8 mouse cellular contexts compared by ENCODE assay signal in genomic region chr4:124693135-124693894, GRCm38 (mm10). TPM values are rescaled to one million over a fixed set of nuclear protein-coding genes. Genes with fewer than 3 reads are reported as not detected.
DNase-seq lines count a peak whose midpoint lies in the region; ATAC-seq and TF ChIP-seq lines count a peak whose summit lies in the region.

Utp11 (minus strand) TSS chr4:124693600.

- peak within 1 kb of the TSS; percentile 99 for H3K27ac ChIP-seq in gastrocnemius, adult 2 months
- peak within 1 kb of the TSS; percentile 69; the same call in 1 of the 2 replicates for H3K27ac ChIP-seq in hindbrain, postnatal 0 days
- peak within 1 kb of the TSS; percentile 79 for H3K27ac ChIP-seq in left cerebral cortex, adult 2 months
- H3K27ac ChIP-seq in macrophage = peak within 1 kb of the TSS; percentile 59

- 0 out of 2 replicates have a peak, but pooled peaks cover 5% of the 10 kb centered on the region for H3K4me1 ChIP-seq in hindbrain, postnatal 0 days (ENCODE audit: insufficient read depth, low read length)

- H3K36me3 ChIP-seq in hindbrain, postnatal 0 days (ENCODE audit: insufficient read depth, low read length) = no peaks in the 10 kb centered on the region
- H3K36me3 ChIP-seq in macrophage (ENCODE audit: inconsistent target) = no peaks in the 10 kb centered on the region

- no peaks in the 10 kb centered on the region for H3K27me3 ChIP-seq in hindbrain, postnatal 0 days (ENCODE audit: insufficient read depth, low read length)

- H3K4me2 ChIP-seq in hindbrain, postnatal 0 days (ENCODE audit: low read depth, low read length) = peak within 1 kb of the TSS; percentile 86

- H3K9me3 ChIP-seq in hindbrain, postnatal 0 days (ENCODE audit: low read length) = no peaks in the 10 kb centered on the region

- ATAC-seq in common myeloid progenitor, adult 5-6 weeks (replicated peaks; ENCODE audit: low read depth, poor library complexity, severe bottlenecking) = peak; percentile 91
- peak; percentile 98 for ATAC-seq in hindbrain, postnatal 0 days

- peak; percentile 90 to 96 for DNase-seq in adrenal gland, adult (ENCODE audit: inconsistent age in 2 of 2, low spot score in 1 of 2)
- peak; percentile 92 for DNase-seq in gastrocnemius, adult 2 months
- peak; percentile 95 for DNase-seq in hindbrain, postnatal 0 days (ENCODE audit: low spot score)
- peak; percentile 79 to 84 for DNase-seq in left cerebral cortex, adult 2 months (ENCODE audit: extremely low spot score in 1 of 2, low spot score in 2 of 2)
- peak; percentile 88 to 89 for DNase-seq in right cerebral cortex, adult 2 months (ENCODE audit: low spot score in 2 of 2)
- peak; percentile 76 for DNase-seq in urinary bladder, postnatal 25 days (ENCODE audit: low spot score)

- intact Hi-C loops in gastrocnemius, adult 2 months (cut with DNase I) = no loop called here
- intact Hi-C loops in left cerebral cortex, adult 2 months (cut with DNase I) = no loop called here

- peak within 1 kb of the TSS; percentile 97 for H3K4me3 ChIP-seq in gastrocnemius, adult 2 months
- peak within 1 kb of the TSS; percentile 79 for H3K4me3 ChIP-seq in hindbrain, postnatal 0 days (ENCODE audit: low read length)
- peak within 1 kb of the TSS; percentile 88 for H3K4me3 ChIP-seq in left cerebral cortex, adult 2 months
- H3K4me3 ChIP-seq in macrophage (ENCODE audit: inconsistent target) = peak within 1 kb of the TSS; percentile 76

- peaks cover 67% of the 10 kb centered on the region for H3K79me2 ChIP-seq in macrophage (ENCODE audit: inconsistent target)

- no peak for TF ChIP-seq CTCF in gastrocnemius, adult 2 months (IDR thresholded peaks at IDR 0.05)
- no peak for TF ChIP-seq CTCF in hindbrain, postnatal 0 days (IDR thresholded peaks at IDR 0.05; ENCODE audit: low read depth)
- no peak for TF ChIP-seq CTCF in left cerebral cortex, adult 2 months (IDR thresholded peaks at IDR 0.05)

- WGBS in hindbrain, postnatal 0 days = under 1% methylated on average over 43 of the region's 43 CpGs
- WGBS in macrophage (ENCODE audit: missing documents) = under 1% methylated on average over 41 of the region's 43 CpGs

- H3K9ac ChIP-seq in hindbrain, postnatal 0 days (replicated peaks; ENCODE audit: low read length) = peak within 1 kb of the TSS; percentile 81

RNA-seq across cellular contexts. Expression of gene Utp11, which starts in this region (rescaled TPM):
- 86.8 and 98.8 TPM in 2 replicates for total RNA-seq in common myeloid progenitor, adult 5-6 weeks (2017)
- 10 to 100 TPM; 17.5 to 21.5 TPM for total RNA-seq in gastrocnemius, adult 2 months (2021)
- total RNA-seq in hindbrain, postnatal 0 days (2014; rRNA removed) = 4.0 and 9.0 TPM in 2 replicates
- polyA plus RNA-seq in hindbrain, postnatal 0 days (2015; fragmentation: Nextera tagmentation; extraction: Ambion mirVana) = 31.2 and 39.0 TPM in 2 replicates
- total RNA-seq in left cerebral cortex, adult 2 months (2021) = 10 to 100 TPM; 13.3 to 15.7 TPM
- total RNA-seq in macrophage (2018; cell fraction: chromatin; rRNA removed) = 100 to 1,000 TPM in 1 of 26 experiments, 10 to 100 TPM in 25; 12.1 to 101 (median 51.8) TPM
- total RNA-seq in macrophage (2018; cell fraction: cytosol; rRNA removed) = 10 to 100 TPM; 24.9 to 44.6 (median 33.0) TPM
- 10 to 100 TPM; 11.1 to 53.3 (median 29.8) TPM for total RNA-seq in macrophage (2018; cell fraction: nucleus; rRNA removed)
- polyA plus RNA-seq in macrophage (2018) = 32.1 to 58.7 TPM (median 57.7 TPM) in 3 replicates

Comparison
In these comparisons a context has a peak if more than half of its experiments do, and no peak if none do; other contexts are left out.
1. Peak in every context shown above with its lines: DNase-seq, ATAC-seq, H3K4me3 ChIP-seq and H3K27ac ChIP-seq.